19 mouse cellular contexts compared by ENCODE assay signal in the genomic region with DNA sequence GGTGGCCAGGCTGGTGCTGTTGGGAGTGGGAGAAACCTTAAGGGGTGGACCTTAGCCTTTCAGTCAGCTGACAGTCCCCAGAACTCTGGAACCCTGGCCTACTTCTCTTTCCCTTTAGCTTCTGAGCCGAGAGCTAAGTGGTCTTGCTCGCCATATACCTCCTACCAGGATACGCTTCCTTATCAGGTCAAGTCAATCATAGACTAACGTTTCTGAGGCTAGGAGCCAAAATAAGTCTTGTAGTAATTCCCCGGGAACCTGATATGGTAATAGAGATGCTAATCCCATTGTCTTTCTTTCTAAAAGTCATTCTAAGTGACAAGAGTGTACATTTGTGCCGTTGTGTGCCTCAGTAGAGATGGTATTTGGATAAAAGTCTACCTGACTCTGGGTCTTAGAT.
DNase-seq lines count a peak whose midpoint lies in the region; ATAC-seq and TF ChIP-seq lines count a peak whose summit lies in the region.
"Had no signal": no experiment of that assay in that cellular context is flagged by ENCODE, and none has a peak within 500 bp of the region (broad histone marks: within the 10 kb centered on the region; RNA-seq: fewer than 3 reads in every experiment).

No protein-coding gene starts in this region.

- H3K4me1 ChIP-seq in heart, embryonic 10.5 days, result peaks cover 20% of the 10 kb centered on the region
- H3K4me1 ChIP-seq in heart, embryonic 11.5 days (ENCODE audit: control insufficient read depth, insufficient read depth, low read length), result peaks cover 11% of the 10 kb centered on the region
- peaks cover 18 to 25% of the 10 kb centered on the region in 2 experiments for H3K4me1 ChIP-seq in MEL (ENCODE audit: control insufficient read depth in 1 of 2, insufficient read depth in 2 of 2, low read length in 2 of 2)

- no peak overlapping the region for H3K9ac ChIP-seq in heart, embryonic 11.5 days (ENCODE audit: low read depth, low read length)
- H3K9ac ChIP-seq in MEL (ENCODE audit: control insufficient read depth, low read depth, low read length, poor library complexity, severe bottlenecking), result peak overlapping the region; percentile 31; the same call in 1 of the 2 replicates

- H3K27ac ChIP-seq in heart, embryonic 10.5 days, result peak overlapping the region; percentile 52; the same call in 1 of the 2 replicates
- no peak overlapping the region for H3K27ac ChIP-seq in heart, embryonic 11.5 days (ENCODE audit: low read depth, low read length)
- peak overlapping the region; percentile 48 for H3K27ac ChIP-seq in MEL (ENCODE audit: control insufficient read depth, low read depth, low read length)

- no peaks in the 10 kb centered on the region for H3K79me2 ChIP-seq in MEL (ENCODE audit: control insufficient read depth, insufficient read depth, low read length, poor library complexity)

- H3K27me3 ChIP-seq in heart, embryonic 10.5 days (ENCODE audit: insufficient read depth, poor library complexity, severe bottlenecking), result peaks cover 5% of the 10 kb centered on the region; the same call in 1 of the 2 replicates
- H3K27me3 ChIP-seq in heart, embryonic 11.5 days (ENCODE audit: control insufficient read depth, insufficient read depth, low read length), result no peaks in the 10 kb centered on the region
- H3K27me3 ChIP-seq in MEL (ENCODE audit: control insufficient read depth in 1 of 2, insufficient read depth in 2 of 2, low read length in 2 of 2), result no peaks in the 10 kb centered on the region
- H3K27me3 ChIP-seq: Patski had no signal

- no peaks in the 10 kb centered on the region for H3K36me3 ChIP-seq in heart, embryonic 10.5 days
- H3K36me3 ChIP-seq in heart, embryonic 11.5 days (ENCODE audit: control insufficient read depth, insufficient read depth, low read length), result no peaks in the 10 kb centered on the region
- H3K36me3 ChIP-seq in MEL (ENCODE audit: control insufficient read depth in 1 of 2, insufficient read depth in 2 of 2, low read length in 2 of 2), result peaks cover 0 to 11% of the 10 kb centered on the region in 2 experiments; a peak in 2 of 4 replicates
- H3K36me3 ChIP-seq: G1E had no signal

- intact Hi-C loops in gastrocnemius, postnatal 36 days (cut with DNase I), result no loop called here

- no peak for TF ChIP-seq POLR2A in MEL (IDR thresholded peaks at IDR 0.05; ENCODE audit: control insufficient read depth in 1 of 2, insufficient read depth in 1 of 2, low read depth in 1 of 2, low read length in 2 of 2, poor library complexity in 1 of 2)

- TF ChIP-seq RAD21 in MEL (IDR thresholded peaks at IDR 0.05; ENCODE audit: low read depth, low read length), result no peak

- peak; percentile 42 to 52; a peak in 2 of 4 replicates for TF ChIP-seq EP300 in MEL (IDR thresholded peaks at IDR 0.05; ENCODE audit: low read depth in 1 of 2, low read length in 2 of 2)

- 65% methylated on average over 6 of the region's 6 CpGs for WGBS in heart, embryonic 10.5 days
- 63% methylated on average over 6 of the region's 6 CpGs for WGBS in heart, embryonic 11.5 days (ENCODE audit: insufficient replicate concordance)

- H3K4me2 ChIP-seq in heart, embryonic 11.5 days, result no peak overlapping the region

- no peak for TF ChIP-seq CTCF in MEL (IDR thresholded peaks at IDR 0.05 in 2 of 3, conservative IDR thresholded peaks at IDR 0.05 in 1 of 3; ENCODE audit: control insufficient read depth in 1 of 3, insufficient read depth in 1 of 3, low read depth in 2 of 3, low read length in 3 of 3, poor library complexity in 1 of 3, severe bottlenecking in 1 of 3)

- H3K9me3 ChIP-seq in heart, embryonic 10.5 days, result no peaks in the 10 kb centered on the region
- no peaks in the 10 kb centered on the region for H3K9me3 ChIP-seq in heart, embryonic 11.5 days (replicated peaks; ENCODE audit: control insufficient read depth, low read length)
- no peaks in the 10 kb centered on the region for H3K9me3 ChIP-seq in MEL (replicated peaks; ENCODE audit: insufficient read depth, low read length)
- H3K9me3 ChIP-seq: G1E had no signal

- ATAC-seq in heart, embryonic 11.5 days (replicated peaks; ENCODE audit: insufficient number of reproducible peaks, low FRiP score, low TSS enrichment), result no peak
- ATAC-seq: activated CD4-positive, CD25-positive, alpha-beta regulatory T cell, adult 4 months; CD4-positive, CD25-positive, alpha-beta regulatory T cell, adult 4 months; Patski had no signal

- H3K4me3 ChIP-seq in heart, embryonic 10.5 days, result no peak overlapping the region
- H3K4me3 ChIP-seq in heart, embryonic 11.5 days (ENCODE audit: low read depth, low read length), result no peak overlapping the region
- peak overlapping the region in 1 of 2 experiments; percentile 11; a peak in 1 of 4 replicates for H3K4me3 ChIP-seq in MEL (ENCODE audit: control insufficient read depth in 1 of 2, insufficient read depth in 1 of 2, low read depth in 2 of 2, low read length in 2 of 2)

- no peak for DNase-seq in heart, embryonic 10.5 days (ENCODE audit: low spot score)
- peak; percentile 46 for DNase-seq in MEL (ENCODE audit: low read depth, low spot score)
- DNase-seq in gastrocnemius, postnatal 36 days, result no peak
- DNase-seq: adrenal gland, adult 2 months; adrenal gland, adult 8-10 months; adrenal gland, postnatal 10 days; adrenal gland, postnatal 14 days; adrenal gland, postnatal 25 days; adrenal gland, postnatal 36 days; B cell, adult 2 months; cerebellum, adult 11 months; cerebellum, adult 11-12 months; cerebellum, adult 18-20 months; cerebellum, adult 2 months had no signal

TF ChIP-seq in MEL, 35 proteins besides CTCF, POLR2A, EP300 and RAD21:
- TF ChIP-seq UBTF (IDR thresholded peaks at IDR 0.05; ENCODE audit: borderline replicate concordance, insufficient read depth, low read depth, low read length) (no peak), ELF1 (IDR thresholded peaks at IDR 0.05; ENCODE audit: low read depth, low read length) (no peak), GATA1 (IDR thresholded peaks at IDR 0.05; ENCODE audit: low read depth, low read length) (peak; percentile 71), BHLHE40 (IDR thresholded peaks at IDR 0.05; ENCODE audit: borderline replicate concordance, low read depth, low read length) (no peak), MAZ (IDR thresholded peaks at IDR 0.05; ENCODE audit: low read depth, low read length) (no peak), USF1 (IDR thresholded peaks at IDR 0.05; ENCODE audit: low read depth, low read length) (no peak), USF2 (IDR thresholded peaks at IDR 0.05; ENCODE audit: borderline replicate concordance in 1 of 2, insufficient read depth in 1 of 2, low read depth in 1 of 2, low read length in 2 of 2) (no peak), MAX (IDR thresholded peaks at IDR 0.05; ENCODE audit: low read length) (no peak), NELFE (IDR thresholded peaks at IDR 0.05; ENCODE audit: low read depth, low read length) (no peak), MXI1 (IDR thresholded peaks at IDR 0.05; ENCODE audit: low read depth, low read length) (no peak), POLR2AphosphoS2 (IDR thresholded peaks at IDR 0.05; ENCODE audit: low read length) (no peak), GABPA (IDR thresholded peaks at IDR 0.05; ENCODE audit: low read depth, low read length) (no peak), ETS1 (IDR thresholded peaks at IDR 0.05; ENCODE audit: low read depth, low read length) (peak; percentile 36; the same call in 1 of the 2 replicates)
